Mouse (Mus musculus) gastrocnemius, postnatal 4 days (tissue): ENCODE data around the gene Rgs8. TPM values are rescaled to one million over a fixed set of nuclear protein-coding genes. Genes with fewer than 3 reads are reported as not detected.
A peak's percentile ranks its signal among the peaks of the same experiment; 100 is the strongest.

Experiments
- DNase-seq, 2 experiments: peaks; one replicate each; pipeline ENCODE4 v3.0.0; 2021 to 2022; ENCODE audit warnings: low spot score in 2 of 2, mixed read lengths in 2 of 2
- total RNA-seq, 2 experiments: library from RNA; stranded (reverse); gene quantifications; 2 replicates each; pipeline ENCODE4 v1.2.3; 2021

Gene Rgs8
- total RNA-seq, 2 experiments from 2014 or later, result 2.1 to 2.5 TPM

DNA sequence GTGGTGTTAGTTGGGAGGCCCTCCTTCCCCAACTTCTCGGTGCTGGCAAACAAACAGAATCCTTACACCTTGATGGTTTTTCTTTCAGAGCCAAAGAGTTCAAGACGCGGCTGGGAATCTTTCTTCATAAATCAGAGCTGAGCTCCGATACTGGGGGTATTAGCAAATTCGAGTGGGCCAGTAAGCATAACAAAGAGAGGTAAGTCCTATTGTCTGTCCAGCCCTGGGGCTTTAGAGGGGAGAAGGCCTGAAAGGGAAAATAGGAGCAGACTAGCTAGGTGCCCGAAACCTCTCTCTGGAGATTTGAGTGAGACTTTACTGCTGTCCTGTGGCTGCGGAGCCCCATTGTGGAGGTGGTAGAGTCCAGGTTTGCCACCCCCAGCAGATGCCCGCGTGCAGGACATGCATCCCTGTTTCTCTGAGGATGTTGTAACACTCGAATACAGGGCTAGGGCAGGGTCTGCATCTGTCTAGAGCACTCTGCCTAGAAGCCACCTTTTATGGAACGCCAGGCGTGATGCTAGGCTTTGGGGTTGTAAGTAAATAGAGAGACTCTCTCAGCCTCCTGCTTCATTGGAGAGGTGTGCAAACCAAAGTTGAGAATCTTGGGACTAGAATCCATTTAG is 88.1 kb downstream of the Rgs8 start:
- DNase-seq, result no peak

DNA sequence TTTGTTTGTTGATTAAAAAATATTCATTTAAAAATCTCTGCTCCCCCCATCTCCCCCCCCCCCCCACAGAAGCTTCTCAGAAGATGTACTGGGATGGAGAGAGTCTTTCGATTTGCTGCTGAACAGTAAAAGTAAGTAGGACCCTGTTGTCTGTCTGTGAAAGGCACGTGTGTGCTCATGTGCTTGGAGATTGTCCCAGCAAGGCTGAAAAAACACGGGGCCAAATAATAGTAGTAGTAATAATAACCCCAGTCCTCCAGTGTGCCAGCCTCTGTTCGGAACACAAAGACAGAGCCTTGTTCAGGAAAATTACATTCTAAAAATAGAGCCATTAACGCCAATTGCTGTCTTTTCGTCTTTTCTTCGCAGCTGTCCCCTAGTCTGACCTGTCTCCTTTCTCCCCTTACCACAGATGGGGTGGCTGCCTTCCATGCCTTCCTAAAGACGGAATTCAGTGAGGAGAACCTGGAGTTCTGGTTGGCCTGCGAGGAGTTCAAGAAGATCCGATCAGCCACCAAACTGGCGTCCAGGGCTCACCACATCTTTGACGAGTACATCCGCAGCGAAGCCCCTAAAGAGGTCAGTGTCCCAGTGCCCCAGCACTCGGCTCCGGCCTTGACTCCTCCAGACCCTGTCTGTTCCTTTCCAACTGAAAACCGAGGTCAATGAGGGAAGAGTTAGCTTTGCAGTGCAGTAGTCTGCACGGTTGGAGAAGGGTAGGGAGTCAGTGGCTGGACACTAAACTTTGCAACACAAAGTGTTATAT is 88.9 kb downstream of the Rgs8 start:
- no peak for DNase-seq

GRCm38 (mm10) chr1:153742374-153743155 is 89.7 kb downstream of the Rgs8 start:
- peak; percentile 70 to 82 for DNase-seq

DNA sequence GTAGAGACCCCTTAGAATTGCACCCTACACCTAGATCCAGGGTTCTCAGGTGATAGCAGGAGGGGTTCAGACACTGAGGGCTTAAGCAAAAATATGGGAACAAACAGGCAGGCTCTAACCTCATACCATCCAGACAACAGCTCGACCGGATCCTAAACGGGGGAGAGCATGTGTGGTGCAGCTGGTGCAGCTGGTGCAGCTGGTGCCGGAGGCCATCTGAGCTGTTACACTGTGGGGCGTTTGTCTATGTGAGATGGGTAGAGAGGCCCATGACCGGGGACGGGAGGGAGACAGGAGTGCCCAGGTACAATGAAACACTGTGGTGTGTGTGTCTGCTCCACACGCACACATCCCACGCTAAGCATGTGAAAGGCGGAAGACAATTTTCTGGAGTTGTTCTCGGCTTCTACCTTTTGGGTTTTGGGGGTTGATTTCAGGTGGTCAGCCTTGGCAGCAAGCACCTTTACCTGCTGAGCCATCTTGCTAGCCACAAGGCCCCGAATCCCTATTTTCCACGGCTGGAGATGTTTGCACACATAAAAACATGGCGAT is 93.4 kb downstream of the Rgs8 start:
- DNase-seq, result no peak

DNA sequence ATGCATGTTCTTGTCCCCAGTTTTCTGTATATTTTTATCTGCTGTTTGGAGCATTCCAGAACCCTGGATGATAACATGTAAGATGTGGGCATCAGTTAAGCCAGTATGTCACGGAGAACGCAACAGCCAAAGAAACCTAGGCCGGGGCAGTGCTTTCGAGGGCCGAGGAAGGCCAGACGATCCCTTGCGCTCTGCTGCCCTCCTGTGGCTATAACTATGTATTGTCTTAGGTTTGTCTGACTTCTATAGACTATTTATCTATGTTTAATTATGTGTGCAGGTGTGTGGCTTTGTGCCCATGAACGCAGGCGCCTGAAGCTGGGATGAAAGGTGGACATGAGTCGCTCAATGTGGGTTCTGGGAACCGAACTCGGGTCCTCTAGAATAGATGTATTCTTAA is 93.9 kb downstream of the Rgs8 start:
- peak; percentile 59 to 75 for DNase-seq

DNA sequence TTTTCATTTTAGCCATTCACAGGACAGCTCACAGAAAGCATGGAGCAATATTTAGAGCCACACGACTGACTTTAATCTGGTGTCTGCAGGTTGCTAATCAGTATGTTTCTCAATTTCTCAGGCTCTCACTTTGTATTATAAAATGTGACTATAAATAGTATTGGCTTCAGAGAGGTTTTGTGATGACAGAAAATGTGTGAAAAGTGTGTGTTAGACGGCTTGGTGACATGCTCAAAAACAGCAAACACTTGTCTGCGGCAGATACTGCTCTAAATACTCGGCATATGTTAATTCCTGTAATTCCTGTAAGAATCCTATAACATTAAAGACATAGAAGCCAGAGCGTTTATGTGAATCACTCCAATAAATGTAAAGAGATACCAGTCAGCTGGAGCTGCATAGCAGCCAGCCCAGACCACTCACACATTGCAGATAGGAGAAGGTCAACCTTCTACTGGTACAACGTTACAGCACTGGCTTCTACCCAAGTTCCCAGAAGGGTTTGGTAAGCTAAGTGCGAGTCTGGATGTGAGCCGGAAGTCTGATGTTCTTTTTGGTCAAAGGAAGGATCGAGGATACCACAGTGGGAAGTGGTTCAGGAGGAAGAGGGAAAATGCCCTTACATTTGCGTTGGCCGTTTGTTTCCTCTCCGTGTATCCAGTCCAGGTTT is 95.2 kb downstream of the Rgs8 start:
- DNase-seq, result no peak

DNA sequence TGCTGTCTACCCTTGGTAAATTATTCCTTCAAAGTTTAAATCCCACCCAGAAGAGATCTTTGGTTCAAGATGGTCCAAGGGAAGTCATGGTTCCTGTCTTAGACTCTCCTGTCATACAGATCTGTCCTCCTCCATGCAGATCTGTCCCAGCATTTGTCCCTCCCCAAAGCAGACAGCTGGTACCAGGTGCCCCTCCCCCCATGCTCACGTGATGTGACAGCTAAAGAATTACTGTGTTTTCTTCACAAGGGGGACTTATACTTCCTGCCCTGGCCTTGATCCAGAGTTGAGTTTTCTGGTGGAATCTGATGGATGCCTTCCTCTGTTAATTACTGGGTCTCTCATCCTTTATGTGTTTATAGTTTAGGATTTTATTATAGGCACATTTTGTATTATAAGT is 95.7 kb downstream of the Rgs8 start:
- DNase-seq, result peak in 1 of 2 experiments; percentile 69

DNA sequence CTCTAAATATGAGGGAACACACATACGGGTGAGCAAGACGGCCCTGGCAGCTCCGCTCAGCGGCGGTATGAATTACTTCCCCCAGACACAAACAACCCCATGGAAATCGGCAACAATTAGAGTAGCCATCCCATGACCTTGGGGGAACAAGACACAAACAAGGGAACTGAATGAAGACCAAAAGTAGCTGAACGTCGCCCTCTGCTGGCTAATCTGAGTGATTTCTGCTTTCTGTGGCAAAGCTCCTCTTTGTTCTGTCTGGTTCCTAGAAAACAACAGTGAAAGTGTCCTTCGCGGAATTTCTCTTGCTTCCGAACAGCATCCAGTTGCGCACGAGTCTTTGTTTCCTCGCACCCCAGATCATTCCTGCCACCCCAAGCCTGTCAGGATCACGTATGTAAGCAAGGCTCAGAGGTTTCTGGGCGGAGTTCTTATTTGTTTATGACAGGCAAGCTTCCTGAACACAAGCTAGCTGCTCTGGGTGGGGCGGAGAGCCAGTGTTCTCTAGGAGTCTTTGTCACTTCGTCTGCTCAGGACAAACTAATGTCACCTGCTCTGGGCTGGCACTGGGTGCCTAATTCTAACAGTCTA is 96.5 kb downstream of the Rgs8 start, which contains the start of gene Rnasel:
Gene Rnasel (plus strand): TSS at position 216 of the 591 bp plus-strand sequence.
- DNase-seq, result peak in 1 of 2 experiments; percentile 72

Other genes starting within 250 kb of the Rgs8 start
- gene Shcbp1l, start 227.9 kb upstream of the Rgs8 start, total RNA-seq, result under 1 TPM in 1 of 2 experiments, not detected in 1; 0.21 TPM
- 10 to 100 TPM; 86.7 to 95.6 TPM for gene Dhx9, start 165.4 kb upstream of the Rgs8 start, total RNA-seq
- gene Npl, start 103.0 kb upstream of the Rgs8 start, total RNA-seq, result 1 to 10 TPM; 5.2 to 5.6 TPM
- gene Rgs16, start 87.3 kb downstream of the Rgs8 start, total RNA-seq, result 10 to 100 TPM; 13.8 to 16.9 TPM
- gene Rnasel, start 96.4 kb downstream of the Rgs8 start, total RNA-seq, result 10 to 100 TPM; 15.2 to 15.9 TPM
- gene Rgsl1, start 191.1 kb downstream of the Rgs8 start, total RNA-seq, result under 1 TPM; 0.13 to 0.27 TPM
- not detected for gene Teddm1b, start 221.3 kb downstream of the Rgs8 start, total RNA-seq
- gene Teddm1a, start 238.7 kb downstream of the Rgs8 start, total RNA-seq, result not detected
- gene Glul, start 246.9 kb downstream of the Rgs8 start, total RNA-seq, result 100 to 1,000 TPM; 114 to 130 TPM
- under 1 TPM; 0.65 to 0.88 TPM for gene Teddm2, start 247.2 kb downstream of the Rgs8 start, total RNA-seq